Mouse (Mus musculus): ENCODE results near the gene Ptchd3.

The Ptchd3 gene

DNA sequence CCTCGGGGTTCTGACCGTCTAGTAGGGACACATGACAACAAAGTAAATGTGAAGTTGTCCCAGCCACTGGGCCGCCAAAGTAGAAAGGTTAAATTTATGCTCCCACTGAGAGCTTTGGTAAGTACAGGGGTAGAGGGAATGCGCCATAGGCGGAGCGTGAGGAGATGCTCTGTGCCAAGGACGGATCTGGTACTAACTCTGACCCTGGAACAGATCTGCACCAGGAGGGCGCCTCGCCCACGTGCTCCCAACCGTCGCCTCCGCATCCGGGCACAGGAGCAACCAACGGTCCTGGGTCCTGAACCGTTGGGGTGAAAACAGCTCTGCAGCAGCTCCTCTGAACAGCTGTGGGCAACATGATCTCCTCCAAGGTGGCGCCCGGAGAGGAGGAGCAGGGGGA lies at the start of gene Ptchd3:
Gene Ptchd3 (plus strand): TSS at position 301 of the 400 bp plus-strand sequence.
- CTCF ChIA-PET = no interaction called here

DNA sequence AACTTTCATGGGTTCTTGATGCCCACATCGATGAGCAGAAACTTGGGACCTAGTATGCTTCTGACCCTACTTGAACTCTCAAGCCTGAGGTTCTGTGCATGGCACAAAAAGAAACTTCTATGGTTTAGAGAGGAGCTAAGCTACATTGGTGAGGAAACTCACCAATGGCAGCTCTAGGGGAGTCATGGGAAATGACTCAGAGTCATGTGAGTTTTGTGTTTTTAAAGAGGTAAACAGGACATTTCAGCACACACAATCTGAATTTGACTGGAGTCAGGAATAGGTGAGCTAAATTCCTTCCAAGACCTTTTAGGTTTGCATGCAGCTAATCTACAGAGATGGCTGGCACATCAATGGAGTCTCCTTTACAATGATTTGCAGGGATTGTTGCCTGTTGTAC lies 48.2 kb upstream of the Ptchd3 start:
- CTCF ChIA-PET = no interaction called here

DNA sequence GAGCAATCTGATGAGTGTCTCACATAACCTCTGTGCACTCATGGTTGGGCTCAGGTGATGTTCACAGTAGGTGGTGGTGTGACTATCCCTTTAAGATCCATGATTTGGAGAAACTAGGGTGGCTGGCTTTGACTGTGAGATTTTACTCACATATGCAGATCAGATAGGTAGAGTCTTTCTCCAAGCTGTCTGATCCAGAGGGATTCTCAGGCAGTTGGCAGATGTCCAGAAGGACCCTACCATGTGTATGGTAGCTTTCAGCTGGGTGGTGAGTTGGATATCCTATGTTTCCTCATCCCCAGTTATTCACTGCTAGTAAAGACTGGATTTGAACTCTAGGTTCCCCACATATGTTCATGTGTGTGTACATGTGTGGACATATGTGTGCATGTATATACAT lies 42.6 kb upstream of the Ptchd3 start:
- CTCF ChIA-PET = no interaction called here

DNA sequence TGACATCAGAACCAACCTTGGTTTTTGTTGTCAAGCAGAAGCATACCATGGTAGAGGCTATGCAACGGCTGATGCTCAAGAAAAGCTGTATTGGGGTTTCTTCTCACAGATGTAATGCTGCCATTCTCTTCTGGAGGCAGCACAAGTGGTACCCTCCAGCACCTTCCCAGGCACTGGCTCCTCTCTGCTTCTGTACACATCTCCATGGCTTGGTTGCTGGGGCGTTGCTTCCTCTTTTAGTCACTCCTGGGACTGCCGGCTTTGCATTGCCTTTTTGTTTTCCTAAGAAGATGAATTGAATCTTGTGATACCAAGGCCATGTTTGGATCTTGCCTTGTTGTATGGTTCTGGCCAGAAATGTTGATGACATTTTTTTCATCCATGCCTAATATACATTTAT lies 40.5 kb upstream of the Ptchd3 start:
- CTCF ChIA-PET = no interaction called here

DNA sequence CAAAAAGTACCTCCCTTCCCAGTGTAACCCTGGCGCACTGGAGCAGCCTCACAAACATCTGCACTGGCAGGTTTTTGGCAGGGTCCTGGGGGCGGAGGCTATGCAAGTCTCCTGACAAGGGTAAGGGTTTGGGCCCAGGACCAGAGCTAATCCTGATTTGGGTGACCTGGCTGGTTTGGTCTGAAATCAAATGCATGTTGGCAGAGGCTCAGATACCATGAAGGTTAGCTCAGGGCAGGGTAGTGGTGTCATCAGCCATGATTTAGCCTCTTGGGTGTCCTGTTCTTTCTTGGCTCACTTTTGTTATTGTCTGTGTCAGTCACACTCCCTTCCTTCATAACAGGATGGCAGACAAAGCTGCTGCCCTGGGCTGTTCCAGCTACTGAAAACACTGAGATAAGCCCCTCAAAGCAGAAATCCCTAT lies 39.4 kb upstream of the Ptchd3 start:
- CTCF ChIA-PET = no interaction called here

DNA sequence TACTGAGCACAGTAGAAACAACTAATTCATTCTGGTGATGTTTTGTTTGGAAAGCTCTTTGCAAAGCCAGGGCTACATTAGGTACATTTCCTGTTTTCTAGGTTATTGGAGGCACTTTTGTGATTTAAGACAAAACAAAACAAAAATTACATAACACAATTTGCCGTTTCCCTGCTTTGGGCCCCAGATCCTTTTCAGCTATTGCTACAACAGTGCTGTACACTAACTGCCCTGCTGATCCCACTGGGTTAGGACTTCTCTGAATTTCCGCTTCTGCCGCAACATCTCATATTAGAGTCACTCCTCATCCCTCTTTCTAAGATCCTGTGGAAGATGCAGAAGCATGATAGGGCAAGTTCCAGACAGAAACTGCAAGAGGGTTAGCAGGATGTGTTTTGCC lies 38.6 kb upstream of the Ptchd3 start:
- CTCF ChIA-PET = no interaction called here

DNA sequence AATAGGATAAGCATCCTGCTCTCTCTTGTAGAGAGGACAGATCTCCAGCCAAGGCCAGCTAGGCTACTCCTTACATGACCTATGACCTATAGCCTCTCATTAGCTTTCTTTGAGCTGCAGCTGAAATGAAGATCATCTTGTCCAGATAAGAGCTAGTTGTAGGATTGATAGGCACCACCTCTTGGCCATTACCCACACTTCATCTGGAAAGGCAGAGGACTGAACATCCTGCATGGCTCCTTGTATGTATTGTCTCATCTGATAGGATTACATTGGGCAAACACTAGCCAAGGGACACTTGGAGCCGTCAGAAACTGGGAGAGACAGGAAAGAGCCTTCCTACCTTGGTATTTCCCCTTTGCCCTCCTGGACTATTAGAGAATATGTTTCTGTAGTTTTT lies 38.1 kb upstream of the Ptchd3 start:
- CTCF ChIA-PET = no interaction called here

DNA sequence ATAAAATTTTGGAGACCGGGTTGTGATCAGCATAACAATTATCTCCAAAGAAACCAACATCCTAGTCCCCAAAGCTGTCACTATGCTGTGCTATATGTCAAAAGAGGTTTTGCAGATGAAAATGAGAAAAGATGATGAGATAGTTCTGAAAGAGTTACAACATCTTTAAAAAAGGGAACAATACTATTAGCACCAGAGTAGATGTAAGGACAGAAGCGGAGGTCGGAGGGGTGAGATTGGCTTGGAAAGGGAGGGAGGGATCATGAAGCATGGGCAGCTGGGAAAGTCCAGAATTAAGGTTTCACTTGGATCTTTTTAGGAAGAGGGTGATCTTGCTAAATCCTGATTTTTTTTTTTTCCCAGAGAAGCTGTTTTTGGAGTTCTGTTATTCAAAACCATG lies 36.5 kb upstream of the Ptchd3 start:
- CTCF ChIA-PET = no interaction called here

DNA sequence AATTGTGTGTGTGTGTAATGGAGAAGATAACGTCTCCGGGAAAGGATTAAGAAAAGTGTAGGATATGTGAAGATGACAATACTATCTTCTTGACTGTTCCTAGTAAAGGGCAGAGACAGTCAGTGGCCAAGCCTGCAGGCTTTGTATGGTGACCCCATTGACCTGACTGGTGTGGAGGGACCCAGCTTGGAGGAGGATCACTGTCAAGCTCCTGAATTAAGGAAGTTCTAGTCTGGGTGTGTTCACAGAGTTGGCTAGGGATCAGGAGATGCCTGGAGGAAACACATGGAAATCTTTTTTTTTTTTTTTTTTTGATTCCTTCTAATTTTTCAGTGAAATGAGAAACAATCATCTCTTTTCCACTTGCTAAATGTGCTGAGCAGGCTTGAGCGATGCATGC lies 35.9 kb upstream of the Ptchd3 start:
- CTCF ChIA-PET = interaction anchor here (0.7 kb wide), 2 partner anchors 98 to 618 kb away, joined by 9 read pairs; no protein-coding TSS in a partner anchor

DNA sequence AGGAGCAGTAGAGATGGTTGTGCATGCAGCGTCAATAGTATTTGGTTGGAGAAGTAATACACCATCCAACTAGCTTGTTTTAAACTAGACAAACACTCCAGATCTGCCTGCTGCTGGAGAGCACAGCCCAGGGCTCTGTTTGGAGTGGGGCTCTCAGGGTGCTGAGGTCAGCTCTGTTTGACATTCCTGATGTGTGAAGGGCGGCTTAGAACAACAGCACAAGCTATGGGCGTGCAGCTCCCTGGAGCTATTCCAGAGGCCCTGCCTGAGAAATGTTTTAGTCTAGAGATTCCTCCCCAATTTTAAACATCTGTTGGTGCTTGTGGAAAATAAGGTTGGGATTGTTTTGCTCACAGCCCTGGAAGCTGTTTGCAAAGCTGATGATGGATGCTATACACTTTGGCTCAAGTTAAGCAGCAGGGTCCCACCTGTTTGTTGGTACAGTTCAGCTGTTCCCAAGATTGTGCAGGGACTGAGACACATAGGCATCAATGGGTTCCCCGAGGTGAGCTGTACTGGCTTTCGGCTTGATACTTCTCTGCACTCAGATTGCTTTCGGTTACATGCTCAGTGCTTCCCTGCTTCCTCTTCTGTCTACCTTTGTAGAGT lies 35.4 kb upstream of the Ptchd3 start:
- CTCF ChIA-PET = interaction anchor here (0.7 kb wide), 2 partner anchors 98 to 618 kb away, joined by 9 read pairs; no protein-coding TSS in a partner anchor

DNA sequence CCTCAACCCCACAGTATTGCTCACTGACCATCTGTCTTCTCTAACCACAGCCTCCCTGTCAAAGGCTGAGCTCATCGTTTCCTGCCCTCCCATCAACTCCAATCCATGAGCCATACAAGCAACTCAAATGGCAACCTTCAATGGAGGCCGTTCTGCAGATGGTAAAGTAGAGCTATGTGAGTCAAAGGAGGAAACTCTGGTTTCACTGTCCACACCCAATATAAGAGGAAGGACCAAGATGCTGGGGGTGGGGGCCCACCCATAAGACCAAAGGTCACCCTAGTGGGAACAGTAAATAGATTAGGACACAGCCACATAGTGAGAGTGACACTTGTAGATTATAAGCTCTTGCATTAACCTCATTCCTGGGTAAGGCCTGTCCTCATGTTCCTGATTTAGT lies 34.1 kb upstream of the Ptchd3 start:
- CTCF ChIA-PET = no interaction called here

DNA sequence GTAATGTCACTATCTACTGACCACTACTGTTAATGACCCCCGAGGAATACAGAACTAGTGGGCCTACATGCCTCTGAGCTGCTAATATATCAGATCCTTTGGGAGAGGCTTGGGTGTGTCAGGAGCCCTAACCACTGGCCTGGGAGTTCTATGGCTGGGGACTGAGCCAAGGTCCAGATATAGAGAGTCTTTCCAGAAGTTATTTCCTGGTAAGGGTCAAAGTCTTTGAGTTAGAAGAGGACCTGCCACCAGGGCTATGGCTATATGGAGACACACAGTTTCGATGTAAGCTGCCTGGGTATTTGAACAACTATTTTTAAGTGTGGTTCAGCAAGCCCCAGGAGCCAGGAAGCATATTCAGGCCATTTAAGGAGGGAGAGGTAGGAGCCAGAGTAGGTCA lies 31.5 kb upstream of the Ptchd3 start:
- CTCF ChIA-PET = no interaction called here

DNA sequence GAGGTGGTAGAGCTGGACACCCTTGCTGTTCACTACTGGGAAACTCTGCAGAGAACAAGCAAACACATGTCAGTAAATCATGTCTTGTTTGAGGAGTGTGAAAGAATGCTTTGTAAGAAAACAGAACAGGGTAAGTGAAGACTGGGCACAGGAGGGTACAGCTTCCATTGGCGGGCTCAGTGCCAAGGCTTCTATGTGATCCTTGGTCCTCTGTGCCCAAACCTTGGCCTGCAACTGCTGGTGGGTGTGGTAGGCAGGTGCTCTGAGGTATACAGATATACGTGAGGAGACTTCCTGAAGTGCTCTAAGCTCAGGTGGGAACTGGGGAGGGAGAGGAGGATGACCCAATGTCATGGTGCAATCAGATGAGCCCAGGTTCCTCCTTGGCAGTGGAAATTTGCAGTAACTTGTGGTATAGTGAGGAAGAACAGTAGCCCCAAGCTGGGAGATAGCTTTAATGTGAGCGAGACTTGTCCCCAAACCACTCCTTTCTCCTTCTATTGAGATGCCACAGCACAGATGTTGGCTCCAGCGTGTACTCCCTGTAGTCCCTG lies 30.2 kb upstream of the Ptchd3 start:
- CTCF ChIA-PET = interaction anchor here (0.6 kb wide), 1 partner anchor 82 kb away, joined by 5 read pairs; no protein-coding TSS in a partner anchor

DNA sequence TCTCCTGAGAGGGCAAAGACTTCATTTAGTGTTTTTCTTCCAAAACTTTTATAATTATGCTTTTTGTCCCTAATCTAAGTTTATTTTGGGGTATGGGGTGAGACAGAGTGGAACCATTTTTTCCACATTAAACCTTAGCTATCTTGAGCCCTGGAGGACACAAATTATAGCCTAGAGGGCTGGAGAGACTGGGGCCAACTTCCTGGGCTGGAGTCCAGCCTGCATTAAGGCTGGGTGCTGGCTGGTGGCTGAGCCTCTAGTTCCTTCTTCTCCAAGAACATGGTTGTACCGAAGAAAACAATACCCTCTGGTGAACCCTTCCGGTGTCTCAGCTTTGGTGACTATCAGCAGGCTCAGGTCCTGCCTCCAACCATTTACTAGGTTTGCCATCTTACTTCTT lies 27.3 kb upstream of the Ptchd3 start:
- CTCF ChIA-PET = no interaction called here

DNA sequence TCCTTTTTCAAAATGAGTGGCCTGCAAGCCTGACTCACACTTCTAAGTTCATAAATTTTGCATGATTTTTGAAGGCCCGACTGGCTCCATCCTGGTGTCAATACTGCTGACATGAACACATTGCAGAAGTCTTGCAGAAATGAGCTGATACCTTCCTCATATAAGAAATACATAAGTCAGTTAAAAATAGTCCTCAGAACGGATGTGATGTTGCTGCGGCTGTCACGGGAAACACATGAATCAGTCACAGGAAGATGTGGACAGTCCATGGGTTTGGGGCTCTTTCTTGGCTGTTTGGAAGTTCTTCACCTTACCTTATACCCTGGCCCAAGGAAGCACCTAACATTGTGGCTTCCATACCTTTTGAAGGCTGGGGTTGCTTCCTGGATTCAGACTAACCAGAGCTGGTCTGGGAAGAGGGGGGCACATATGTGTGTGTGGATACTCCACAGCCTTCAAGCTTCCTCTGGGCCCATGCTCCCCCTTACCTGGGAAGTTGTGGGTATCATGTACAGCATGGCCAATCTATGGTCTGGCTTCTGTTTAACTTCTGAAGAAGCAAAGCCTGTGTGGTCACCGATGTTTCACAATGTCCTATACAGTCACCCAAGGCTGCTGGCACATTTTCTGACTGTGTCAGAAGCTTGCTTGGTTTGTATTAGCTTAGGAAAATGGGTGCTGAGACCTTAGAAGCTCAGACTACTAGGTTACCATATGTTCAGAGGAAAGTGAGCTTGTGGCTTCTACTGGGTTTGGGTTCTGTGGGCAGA lies 25.6 kb upstream of the Ptchd3 start:
- CTCF ChIA-PET = no interaction called here

DNA sequence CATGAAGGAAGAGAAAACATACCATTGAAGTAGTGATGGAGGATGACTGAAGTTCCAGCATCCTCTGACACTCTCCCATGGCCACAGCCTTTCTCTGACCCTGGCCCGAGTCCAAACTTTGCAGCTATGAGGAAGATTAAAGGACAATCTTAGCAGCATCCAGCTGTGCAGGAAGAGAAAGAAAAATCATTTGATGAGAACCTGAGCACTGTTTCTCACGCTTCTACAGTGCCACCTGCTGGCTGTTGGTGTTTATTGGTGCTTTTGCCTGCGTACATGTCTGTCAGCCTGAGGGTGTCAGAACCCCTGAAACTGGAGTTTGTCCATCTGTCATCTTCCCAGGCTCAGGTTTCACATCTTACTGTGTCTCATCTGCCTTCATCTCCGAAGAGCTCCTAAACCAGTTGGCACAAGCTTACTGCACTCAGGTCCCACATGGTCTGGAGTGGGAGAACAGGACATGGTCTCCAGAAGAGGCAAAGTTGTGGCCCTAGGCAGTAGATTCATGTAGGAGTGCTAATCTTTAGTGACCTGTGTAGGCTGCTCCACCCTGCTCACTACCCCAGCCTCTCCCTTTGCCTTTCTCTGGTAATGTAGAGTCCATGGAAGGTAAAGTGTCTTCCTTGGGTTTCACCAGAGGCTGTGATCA lies 21.7 kb upstream of the Ptchd3 start:
- CTCF ChIA-PET = interaction anchor here (0.7 kb wide), 1 partner anchor 14 kb away, joined by 3 read pairs; no protein-coding TSS in a partner anchor

DNA sequence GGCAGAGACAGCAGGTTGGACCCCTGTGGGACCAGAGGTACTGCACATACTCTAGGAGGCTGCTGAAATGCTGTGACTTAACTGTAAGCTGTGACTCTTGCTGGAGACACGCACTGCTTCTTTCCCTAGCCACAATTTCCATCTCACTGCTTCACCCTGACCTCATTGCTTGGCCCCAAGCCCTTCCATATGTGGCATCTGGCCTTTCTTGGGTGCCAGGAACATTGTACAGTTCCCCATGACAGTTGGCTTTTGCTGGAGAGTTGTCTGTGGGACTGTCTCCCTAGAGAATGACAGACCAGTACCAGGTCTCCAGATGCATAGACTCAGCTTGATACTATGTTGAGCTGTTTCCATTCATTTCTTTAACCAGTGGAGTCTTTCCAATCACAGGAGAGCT lies 21.2 kb upstream of the Ptchd3 start:
- CTCF ChIA-PET = no interaction called here

DNA sequence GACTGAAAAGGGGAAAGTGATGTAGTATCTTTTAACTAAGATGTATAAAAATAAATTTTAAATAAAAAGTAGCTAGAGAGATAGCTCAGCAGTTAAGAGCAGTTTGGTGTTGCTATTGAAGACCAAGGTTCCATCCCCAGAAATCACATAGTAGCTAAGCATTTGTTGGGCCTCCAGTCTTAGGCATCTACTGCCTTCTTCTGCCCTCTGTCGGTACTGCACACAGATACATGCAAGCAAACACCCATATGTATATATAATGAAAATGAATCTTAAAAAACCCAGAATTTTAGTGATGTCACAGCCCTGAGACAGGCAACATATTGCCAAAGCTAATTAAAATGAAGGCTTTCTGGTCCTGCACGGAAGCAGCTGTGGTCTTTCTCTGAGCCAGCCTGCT lies 15.9 kb downstream of the Ptchd3 start:
- CTCF ChIA-PET = no interaction called here

DNA sequence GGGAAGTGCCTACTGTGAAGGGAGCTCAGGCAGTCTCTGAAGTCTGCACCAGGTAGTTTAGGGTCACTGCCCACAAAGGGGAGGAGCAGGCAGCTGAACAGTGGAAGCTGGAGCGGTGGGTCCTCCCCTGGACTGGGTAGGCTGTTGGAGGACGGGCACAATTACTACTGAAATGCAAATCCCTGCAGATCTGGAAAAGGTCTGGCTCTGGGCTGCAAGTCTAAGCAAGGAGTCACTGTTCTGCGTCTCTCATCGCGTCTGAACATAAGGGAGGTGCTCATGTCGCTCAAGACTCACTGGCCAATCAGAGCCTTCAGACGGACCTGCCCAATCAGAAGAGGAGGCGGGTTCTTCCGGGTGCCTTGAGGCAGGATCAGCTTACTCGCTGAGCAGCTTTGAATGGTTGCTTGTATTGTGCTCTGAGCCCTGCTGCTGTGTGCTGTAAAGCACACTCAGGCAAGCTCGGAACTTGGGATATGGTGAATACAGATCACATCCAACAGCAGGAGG lies 17.8 kb downstream of the Ptchd3 start:
- CTCF ChIA-PET = no interaction called here
